Mouse (Mus musculus) spleen, embryonic (tissue): ENCODE measurements around the gene Zfp560.
"Not testable (repeated sequence)": the region's sequence is repeated elsewhere in the genome, so short reads cannot be mapped to it uniquely, and the experiment has no call there.

Experiments
- CTCF ChIA-PET: fragments of 350-600 bp; sonication (Branson Sonifier 250); formaldehyde crosslinking; loops from one replicate; lab custom pipeline; 2022; lab: Charles Lee

The Zfp560 gene

GRCm38 (mm10) chr9:20384532-20385342, at the start of gene Zfp560:
Gene Zfp560 (minus strand): TSS chr9:20385177.
- CTCF ChIA-PET: no interaction called here

- CTCF ChIA-PET: no interaction called here
Observed at GRCm38 (mm10) chr9:20430004-20430403, 45.0 kb upstream of the Zfp560 start.

DNA sequence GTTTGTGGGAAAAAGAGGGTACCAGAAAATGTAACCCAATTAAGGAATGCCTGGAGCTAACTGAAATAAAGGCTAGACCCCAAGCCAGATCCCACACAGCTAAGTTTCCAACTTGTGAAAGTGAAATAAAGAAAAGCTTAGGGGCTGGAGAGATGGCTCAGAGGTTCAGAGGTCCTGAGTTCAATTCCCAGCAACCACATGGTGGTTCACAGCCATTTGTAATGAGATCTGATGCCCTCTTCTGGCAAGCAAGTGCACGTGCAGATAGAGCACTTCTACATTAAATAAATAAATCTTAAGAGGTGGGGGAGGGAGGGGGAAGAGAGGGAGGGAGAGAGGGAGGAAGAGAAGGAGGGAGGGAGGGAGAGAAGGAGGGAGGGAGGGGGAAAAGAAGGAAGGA, 26.5 kb upstream of the Zfp560 start:
- CTCF ChIA-PET: no interaction called here

DNA sequence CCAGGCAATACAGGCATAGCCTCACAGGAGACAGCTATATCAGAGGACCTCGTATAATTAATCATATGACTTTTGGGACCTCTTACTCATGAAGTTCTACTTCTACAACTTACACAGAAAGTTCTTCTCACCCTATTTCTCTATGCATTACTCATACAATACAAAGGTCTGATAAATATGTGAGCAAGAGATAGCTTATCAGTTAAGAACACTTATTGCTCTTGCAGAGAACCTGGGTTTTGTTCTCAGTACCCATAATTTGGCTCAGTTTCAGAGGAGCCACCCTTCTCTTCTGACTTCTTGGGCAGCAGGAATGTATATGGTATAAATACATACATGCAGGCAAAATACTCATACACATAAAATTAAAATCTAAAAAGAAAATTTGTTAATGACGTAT, 24.3 kb upstream of the Zfp560 start:
- CTCF ChIA-PET: no interaction called here

DNA sequence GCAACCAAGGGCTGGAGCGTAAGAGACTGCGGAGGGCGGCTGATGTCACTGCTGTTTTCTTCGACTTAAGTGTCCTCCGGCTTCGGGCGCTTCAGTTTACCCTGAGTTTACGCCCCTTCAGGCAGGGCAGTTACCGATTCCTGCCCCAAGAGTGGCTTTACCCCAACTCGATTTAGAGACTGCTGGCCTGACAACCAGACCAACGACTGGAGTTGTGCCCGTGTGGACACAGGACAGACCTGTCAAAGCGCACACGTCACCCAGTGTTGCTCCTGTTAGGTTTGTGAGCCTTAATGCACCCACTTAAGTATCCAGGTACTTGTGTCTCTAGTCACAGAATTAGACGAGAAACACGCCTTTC, 346 bp upstream of the Zfp560 start:
- CTCF ChIA-PET: no interaction called here

GRCm38 (mm10) chr9:20383659-20384058, 1.3 kb downstream of the Zfp560 start:
- CTCF ChIA-PET: no interaction called here

GRCm38 (mm10) chr9:20374712-20375111, 10.3 kb downstream of the Zfp560 start:
- CTCF ChIA-PET: no interaction called here

GRCm38 (mm10) chr9:20367311-20367710, 17.7 kb downstream of the Zfp560 start:
- CTCF ChIA-PET: no interaction called here

DNA sequence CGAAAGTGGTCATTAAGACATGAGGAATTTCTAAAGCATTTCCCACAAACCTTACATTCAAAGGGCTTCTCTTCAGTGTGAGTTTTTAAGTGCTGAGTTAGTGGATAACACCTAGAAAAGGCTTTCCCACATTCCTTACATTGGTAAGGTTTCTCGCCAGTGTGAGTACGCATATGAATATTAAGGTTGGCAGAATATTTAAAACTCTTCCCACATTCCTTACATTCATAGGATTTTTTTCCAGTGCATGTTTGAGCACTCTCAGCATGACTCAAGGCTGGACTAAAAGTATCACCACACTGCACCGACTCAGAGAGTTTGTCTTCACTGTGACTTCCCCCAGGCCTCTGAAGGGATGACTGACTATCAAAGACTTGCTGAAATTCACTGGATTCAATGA, 36.5 kb downstream of the Zfp560 start:
- CTCF ChIA-PET: no interaction called here

GRCm38 (mm10) chr9:20335994-20336393, 49.0 kb downstream of the Zfp560 start, which contains the start of gene Olfr18:
Gene Olfr18 (minus strand): TSS chr9:20336094.
- CTCF ChIA-PET: no interaction called here

DNA sequence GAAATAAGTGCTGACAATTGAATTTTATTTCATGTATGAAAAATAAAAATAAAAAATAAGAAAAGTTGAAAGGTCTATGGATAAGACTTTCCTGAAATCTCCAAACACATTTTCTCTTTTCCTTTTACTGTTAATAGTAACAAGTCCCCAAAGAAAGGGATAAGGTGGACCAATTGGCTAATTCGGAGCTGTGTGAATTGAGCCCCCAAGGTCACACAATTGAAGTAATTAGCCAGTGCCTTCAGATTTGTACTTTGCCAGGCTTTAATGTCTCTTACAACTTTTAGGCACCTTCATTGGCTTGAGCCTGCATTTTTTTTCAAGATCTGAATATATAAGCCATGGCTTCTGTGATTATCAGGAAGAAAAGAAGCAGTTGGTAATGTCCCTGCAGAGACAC, 86.7 kb downstream of the Zfp560 start, which contains the start of gene Olfr873:
TSS of gene Olfr873 (plus strand) at position 301 of the 400 bp plus-strand sequence.
- CTCF ChIA-PET: no interaction called here

DNA sequence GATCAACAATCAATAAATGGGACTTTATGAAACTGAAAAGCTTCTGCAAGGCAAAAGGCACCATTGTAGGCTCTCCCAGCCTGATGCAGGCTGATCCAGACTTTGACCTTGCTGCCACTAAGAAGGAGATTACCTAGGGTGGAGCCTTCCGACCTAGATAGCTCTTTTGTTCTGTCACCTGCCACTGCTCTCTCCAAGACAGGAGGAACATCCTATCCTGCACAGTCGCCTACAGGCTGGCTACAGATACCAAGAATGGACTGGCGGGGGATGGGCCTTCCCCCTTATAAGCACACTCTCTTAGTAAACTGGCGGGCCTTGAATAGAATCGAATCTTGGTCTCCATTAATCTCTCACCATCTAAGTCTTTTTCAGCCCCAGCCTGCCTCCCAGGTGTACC, 89.4 kb downstream of the Zfp560 start:
- CTCF ChIA-PET: not testable (repeated sequence)
